Mouse (Mus musculus): ENCODE measurements around the gene Otud7b.

- TF ChIP-seq CTCF (IDR thresholded peaks at IDR 0.05; ENCODE audit: borderline replicate concordance, control insufficient read depth, extremely low read depth, insufficient read depth, low read length, poor library complexity) (no peak), POLR2A (IDR thresholded peaks at IDR 0.05; ENCODE audit: control insufficient read depth, extremely low read depth, insufficient read depth, low read length, poor library complexity) (no peak)
Measured at GRCm38 (mm10) chr3:96209242-96209641, 104.9 kb downstream of the Otud7b start.

All from thymus, adult 2 months (tissue).